Mouse (Mus musculus) layer of hippocampus, postnatal 36 days (tissue): ENCODE measurements around the gene Flad1. TPM values are rescaled to one million over a fixed set of nuclear protein-coding genes. Genes with fewer than 3 reads are reported as not detected.

Experiments used
- total RNA-seq, 2 experiments: library from RNA; stranded (reverse); gene quantifications; 2 replicates each; pipeline ENCODE4 v1.2.3; 2021

Flad1 gene
- total RNA-seq, 2 experiments from 2014 or later = 35.8 to 39.2 TPM

Other genes with a start within 250 kb of the Flad1 start
- gene Clk2, start 247.1 kb downstream of the Flad1 start, total RNA-seq = 10 to 100 TPM; 52.0 to 53.4 TPM
- gene Scamp3, start 234.4 kb downstream of the Flad1 start, total RNA-seq = 10 to 100 TPM; 66.8 to 71.9 TPM
- 10 to 100 TPM; 57.8 to 71.0 TPM for gene Fam189b, start 228.7 kb downstream of the Flad1 start, total RNA-seq
- 10 to 100 TPM; 57.0 to 61.9 TPM for gene Gba, start 208.9 kb downstream of the Flad1 start, total RNA-seq
- 10 to 100 TPM; 37.7 to 38.1 TPM for gene Thbs3, start 196.7 kb downstream of the Flad1 start, total RNA-seq
- gene Mtx1, start 184.8 kb downstream of the Flad1 start, total RNA-seq = 10 to 100 TPM; 89.5 to 93.8 TPM
- 1 to 10 TPM in 1 of 2 experiments, under 1 TPM in 1; 0.61 to 1.0 TPM for gene Muc1, start 182.8 kb downstream of the Flad1 start, total RNA-seq
- 10 to 100 TPM; 71.4 to 86.2 TPM for gene Krtcap2, start 165.9 kb downstream of the Flad1 start, total RNA-seq
- gene Trim46, start 165.6 kb downstream of the Flad1 start, total RNA-seq = 10 to 100 TPM; 86.7 to 93.7 TPM
- gene Dpm3, start 152.5 kb downstream of the Flad1 start, total RNA-seq = 10 to 100 TPM; 50.4 to 65.2 TPM
- 10 to 100 TPM; 44.0 to 47.1 TPM for gene Slc50a1, start 141.3 kb downstream of the Flad1 start, total RNA-seq
- gene Efna1, start 130.7 kb downstream of the Flad1 start, total RNA-seq = 1 to 10 TPM; 8.8 to 9.9 TPM
- 10 to 100 TPM; 67.0 to 69.9 TPM for gene Efna3, start 88.9 kb downstream of the Flad1 start, total RNA-seq
- gene Efna4, start 73.8 kb downstream of the Flad1 start, total RNA-seq = under 1 TPM; 0.56 to 0.62 TPM
- gene Adam15, start 61.9 kb downstream of the Flad1 start, total RNA-seq = 100 to 1,000 TPM; 108 to 123 TPM
- under 1 TPM in 1 of 2 experiments, not detected in 1; 0.43 TPM for gene Dcst2, start 49.9 kb downstream of the Flad1 start, total RNA-seq
- gene Dcst1, start 46.6 kb downstream of the Flad1 start, total RNA-seq = not detected
- 10 to 100 TPM; 15.1 to 16.1 TPM for gene Zbtb7b, start 17.1 kb downstream of the Flad1 start, total RNA-seq
- gene Lenep, start 9.1 kb downstream of the Flad1 start, total RNA-seq = 1 to 10 TPM; 4.6 to 6.3 TPM
- 1 to 10 TPM; 3.1 TPM for gene Cks1b, start 6.5 kb upstream of the Flad1 start, total RNA-seq
- gene Shc1, start 6.6 kb upstream of the Flad1 start, total RNA-seq = 10 to 100 TPM; 12.1 to 12.4 TPM
- 10 to 100 TPM; 59.4 to 64.8 TPM for gene Pygo2, start 18.3 kb upstream of the Flad1 start, total RNA-seq
- gene Pbxip1, start 24.8 kb upstream of the Flad1 start, total RNA-seq = 10 to 100 TPM; 38.3 to 43.4 TPM
- 10 to 100 TPM; 28.3 to 28.4 TPM for gene Pmvk, start 42.7 kb upstream of the Flad1 start, total RNA-seq
- gene Kcnn3, start 108.3 kb upstream of the Flad1 start, total RNA-seq = 10 to 100 TPM; 24.4 to 29.0 TPM